Mouse (Mus musculus) testis, postnatal 10 days (tissue): Measurements from ENCODE around the gene Ifih1.

Experiments used
- DNase-seq: peaks from one replicate; pipeline ENCODE4 v3.0.0; 2021; ENCODE audit warnings: low spot score

The Ifih1 gene

GRCm38 (mm10) chr2:62548104-62548503, 98.0 kb downstream of the Ifih1 start:
- DNase-seq, result no peak
